Mouse (Mus musculus): Measurements from ENCODE around the gene Gm438. TPM values are rescaled to one million over a fixed set of nuclear protein-coding genes. Genes with fewer than 3 reads are reported as not detected.

The Gm438 gene
- polyA plus RNA-seq (2012; rRNA removed): not detected in 2 replicates

DNA sequence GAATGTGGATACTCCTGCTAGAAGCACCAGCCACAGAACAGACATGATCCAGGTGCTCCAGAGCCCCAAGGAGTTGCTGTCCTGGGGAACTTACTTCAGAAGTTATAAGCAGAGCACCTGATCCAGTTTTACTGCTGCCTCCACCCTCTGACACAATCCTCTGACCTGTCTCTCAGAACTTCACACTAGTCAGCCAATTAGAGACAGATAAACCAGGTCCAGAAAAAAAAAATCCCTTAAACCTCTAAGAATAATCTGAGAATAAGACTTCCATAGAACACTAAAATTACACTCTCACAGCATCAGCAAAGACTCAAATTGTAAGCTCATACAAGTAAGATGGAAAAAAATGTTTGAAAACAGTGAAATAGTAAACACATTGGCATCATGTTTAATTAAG lies at the start of gene Gm438:
Gene Gm438, minus strand, starts transcription at position 101 of the 400 bp plus-strand sequence.

Other genes with a start within 250 kb of the Gm438 start
- gene Gm13124, start 221.4 kb downstream of the Gm438 start, polyA plus RNA-seq (2012; rRNA removed): not detected in 2 replicates
- gene Aadacl4, start 172.9 kb downstream of the Gm438 start, polyA plus RNA-seq (2012; rRNA removed): 0.13 TPM in 1 of 2 replicates, not detected in the other
- gene Gm436, start 100.2 kb downstream of the Gm438 start, polyA plus RNA-seq (2012; rRNA removed): not detected in 2 replicates
- gene Gm13178, start 65.2 kb downstream of the Gm438 start, polyA plus RNA-seq (2012; rRNA removed): 0.11 and 0.26 TPM in 2 replicates
- gene Dhrs3, start 106.2 kb upstream of the Gm438 start, polyA plus RNA-seq (2012; rRNA removed): 65.8 and 85.0 TPM in 2 replicates

All from stomach, adult 2 months (tissue).